Mouse (Mus musculus) kidney, adult 2 months (tissue): Measurements from ENCODE around the gene Piezo1. TPM values are rescaled to one million over a fixed set of nuclear protein-coding genes. Genes with fewer than 3 reads are reported as not detected.

ENCODE experiments used
- DNase-seq: peaks from one replicate; pipeline ENCODE4 v3.0.0; 2021
- H3K27ac ChIP-seq: fragments of 200-500 bp; 2 replicates; pipeline ENCODE4 v1.5.1; 2012; ENCODE audit warnings: low read depth, low read length, control low read depth, inconsistent platforms; ENCODE audit not compliant: insufficient read depth
- H3K27me3 ChIP-seq: fragments of 200-500 bp; replicated peaks from 2 replicates; pipeline ENCODE4 v1.6.1; 2012; ENCODE audit warnings: mild to moderate bottlenecking, moderate library complexity, low read length, inconsistent platforms; ENCODE audit not compliant: control insufficient read depth, insufficient read depth
- H3K36me3 ChIP-seq: fragments of 200-500 bp; 2 replicates; pipeline ENCODE4 v1.6.1; 2012; ENCODE audit warnings: mild to moderate bottlenecking, moderate library complexity, low read length, inconsistent platforms; ENCODE audit not compliant: control insufficient read depth, insufficient read depth
- H3K4me1 ChIP-seq: fragments of 200-500 bp; 2 replicates; pipeline ENCODE4 v1.6.1; 2011; ENCODE audit warnings: low read length; ENCODE audit not compliant: control insufficient read depth, insufficient read depth
- H3K4me3 ChIP-seq: fragments of 200-500 bp; 2 replicates; pipeline ENCODE4 v1.5.1; 2011; ENCODE audit warnings: mild to moderate bottlenecking, low read depth, low read length, control low read depth; ENCODE audit not compliant: insufficient read depth
- CTCF ChIP-seq: fragments of 200-500 bp; conservative IDR thresholded peaks from 2 replicates; pipeline ENCODE4 v1.5.1; 2011; ENCODE audit warnings: low read depth, mild to moderate bottlenecking, control low read depth, low read length, moderate library complexity, mixed read lengths; ENCODE audit not compliant: insufficient read depth, insufficient read length
- POLR2A ChIP-seq: fragments of 200-500 bp; IDR thresholded peaks from one replicate; pipeline ENCODE4 v1.6.1; 2011; ENCODE audit warnings: low read depth, low read length, control low read depth
- WGBS: fragments of 180-500 bp; shearing (Covaris S2); methylation state at CpG from one replicate; pipeline ENCODE4 v1.1.7; 2018; 5-methylcytosine and 5-hydroxymethylcytosine counted together
- polyA plus RNA-seq: library from polyadenylated mRNA; depleted of rRNA; stranded (reverse); fragments of >200 nt; gene quantifications from 2 replicates; pipeline ENCODE4 v1.2.3, GENCODE M21; 2012

Piezo1 gene
- polyA plus RNA-seq, 1 experiment: 102 TPM

DNA sequence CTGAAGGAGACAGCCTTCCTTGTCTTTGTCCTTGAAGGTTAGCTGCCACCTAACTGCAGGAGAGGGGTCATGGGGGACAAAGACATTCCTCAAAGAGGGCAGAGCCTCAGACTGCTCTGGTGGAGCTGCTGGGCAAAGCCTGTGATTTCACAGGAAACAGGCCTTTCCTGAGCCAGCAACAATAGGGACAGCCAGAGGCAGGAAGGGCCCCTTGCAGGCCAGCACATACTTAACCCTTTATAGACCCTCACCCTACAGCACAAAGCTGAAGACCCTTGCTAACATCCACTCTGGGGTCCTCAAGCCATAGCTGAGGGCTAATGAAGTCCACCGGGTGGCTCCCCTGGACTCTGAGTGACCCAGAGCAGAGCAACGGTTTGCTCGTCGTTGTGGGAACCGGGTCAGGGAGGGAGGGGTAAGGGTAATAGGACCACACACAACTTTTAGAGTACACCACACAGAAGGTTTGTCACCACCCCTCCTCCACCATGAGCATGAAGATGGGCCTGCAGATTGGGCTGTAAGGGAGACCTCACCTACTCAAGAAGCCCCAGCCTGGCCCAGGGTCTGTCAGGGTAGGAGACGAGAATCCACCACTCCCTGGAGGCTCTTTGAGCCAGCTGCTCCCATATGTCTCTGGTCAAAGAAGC is 33.5 kb downstream of the Piezo1 start:
- H3K4me1 ChIP-seq: peaks cover 25% of the 10 kb centered on the region
- H3K36me3 ChIP-seq: no peaks in the 10 kb centered on the region
- 25% methylated on average over 6 of the region's 6 CpGs for WGBS
- H3K27me3 ChIP-seq: no peaks in the 10 kb centered on the region
- DNase-seq: peak; percentile 80
- no peak overlapping the region for H3K4me3 ChIP-seq
- no peak for TF ChIP-seq POLR2A
- no peak for TF ChIP-seq CTCF
- H3K27ac ChIP-seq: peak overlapping the region; percentile 75

DNA sequence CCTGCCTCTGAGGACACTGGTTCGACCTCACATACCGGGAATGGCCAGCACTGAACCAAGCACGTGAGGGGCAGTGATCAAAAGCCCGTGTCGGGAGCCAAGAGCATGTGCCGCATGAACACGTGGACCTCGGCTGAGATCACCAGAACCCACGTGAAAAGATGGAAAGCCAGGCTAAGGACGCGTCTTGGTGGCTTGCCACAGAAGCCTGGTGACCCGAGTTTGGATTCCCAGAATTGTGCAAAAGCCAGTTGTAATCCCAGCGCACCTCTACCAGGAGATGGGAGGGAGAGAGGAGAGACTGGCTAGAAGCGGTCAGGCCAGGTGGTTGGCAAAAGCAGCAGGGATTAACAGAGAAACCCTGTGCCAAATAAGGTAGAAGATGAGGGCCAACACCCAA is 35.4 kb downstream of the Piezo1 start:
- 58% methylated on average over 14 of the region's 14 CpGs for WGBS
- Histone ChIP-seq H3K36me3 (no peaks in the 10 kb centered on the region), H3K27ac (peak overlapping the region; percentile 12; the same call in 1 of the 2 replicates), H3K4me1 (peaks cover 24% of the 10 kb centered on the region), H3K27me3 (no peaks in the 10 kb centered on the region), H3K4me3 (no peak overlapping the region)
- TF ChIP-seq CTCF: no peak
- TF ChIP-seq POLR2A: no peak
- DNase-seq: peak; percentile 77

DNA sequence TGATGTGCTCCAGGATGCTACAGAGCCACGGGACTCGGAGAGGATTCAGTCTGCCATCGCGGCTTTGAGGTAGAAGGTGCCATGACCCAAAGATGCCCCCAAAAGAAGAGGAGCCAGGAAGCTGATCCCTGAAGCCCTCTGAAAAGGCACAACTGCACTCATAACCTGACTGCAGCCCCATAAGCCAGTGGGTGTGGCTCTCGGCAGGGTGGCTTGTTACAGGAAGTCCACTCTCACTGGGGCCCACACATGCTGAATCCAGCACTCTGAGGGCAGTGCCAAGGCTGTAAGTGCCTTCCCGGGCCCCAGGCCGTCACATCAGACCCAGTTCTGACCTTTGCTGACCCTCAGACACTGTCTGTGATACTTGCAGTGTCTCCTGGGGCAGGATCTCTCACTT is 38.7 kb downstream of the Piezo1 start:
- Histone ChIP-seq H3K4me3 (no peak overlapping the region), H3K27me3 (no peaks in the 10 kb centered on the region), H3K27ac (no peak overlapping the region), H3K4me1 (peaks cover 13% of the 10 kb centered on the region), H3K36me3 (no peaks in the 10 kb centered on the region)
- WGBS: 55% methylated on average over 7 of the region's 7 CpGs
- TF ChIP-seq CTCF (no peak), POLR2A (no peak)
- DNase-seq: no peak

DNA sequence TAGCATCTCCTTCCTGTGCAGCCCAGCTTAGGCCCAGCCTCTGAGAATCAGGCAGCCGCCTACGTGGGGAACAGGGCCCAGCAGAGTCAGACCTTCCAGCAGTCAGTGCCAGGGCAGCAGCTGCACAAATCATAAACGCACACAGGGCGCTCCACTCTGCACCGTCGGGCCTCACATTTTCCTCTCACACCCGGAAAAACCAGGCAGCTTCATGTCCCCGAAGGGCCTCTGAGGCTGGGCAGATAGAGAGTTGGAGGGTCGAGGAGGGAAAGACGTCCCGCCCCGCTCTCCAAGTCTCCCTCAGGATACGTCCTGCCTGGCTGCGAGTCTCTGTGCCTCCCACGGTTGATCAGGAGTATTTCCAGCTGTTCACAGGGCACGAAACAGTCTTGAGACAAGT is 39.6 kb downstream of the Piezo1 start:
- 61% methylated on average over 16 of the region's 16 CpGs for WGBS
- no peak for DNase-seq
- Histone ChIP-seq H3K27ac (no peak overlapping the region), H3K36me3 (no peaks in the 10 kb centered on the region), H3K4me3 (no peak overlapping the region), H3K4me1 (peaks cover 13% of the 10 kb centered on the region), H3K27me3 (no peaks in the 10 kb centered on the region)
- TF ChIP-seq POLR2A (no peak), CTCF (no peak)

DNA sequence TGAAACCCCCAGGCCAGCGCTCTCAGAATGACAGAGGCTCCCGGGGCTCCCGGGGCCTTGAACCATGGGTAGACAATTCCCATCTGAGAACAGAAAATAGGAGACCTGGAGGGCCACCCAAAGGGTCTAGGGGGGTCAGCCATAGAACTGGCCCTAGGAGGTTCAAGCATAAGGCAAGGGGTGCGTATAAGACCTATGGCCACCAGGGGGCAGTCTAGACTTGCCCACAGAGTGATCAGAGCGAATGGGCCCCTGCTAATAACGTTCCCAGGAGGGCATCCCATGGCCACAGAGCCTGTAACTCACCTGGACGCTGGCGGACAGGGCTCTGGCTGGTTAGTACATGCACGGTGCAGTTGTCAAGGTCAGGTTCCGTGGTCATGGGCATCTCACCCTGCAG is 50.3 kb downstream of the Piezo1 start:
- Histone ChIP-seq H3K27ac (no peak overlapping the region), H3K36me3 (no peaks in the 10 kb centered on the region), H3K27me3 (no peaks in the 10 kb centered on the region), H3K4me3 (no peak overlapping the region), H3K4me1 (no peaks in the 10 kb centered on the region)
- DNase-seq: peak; percentile 84
- 24% methylated on average over 10 of the region's 10 CpGs for WGBS
- peak; percentile 90 for TF ChIP-seq CTCF
- TF ChIP-seq POLR2A: no peak

DNA sequence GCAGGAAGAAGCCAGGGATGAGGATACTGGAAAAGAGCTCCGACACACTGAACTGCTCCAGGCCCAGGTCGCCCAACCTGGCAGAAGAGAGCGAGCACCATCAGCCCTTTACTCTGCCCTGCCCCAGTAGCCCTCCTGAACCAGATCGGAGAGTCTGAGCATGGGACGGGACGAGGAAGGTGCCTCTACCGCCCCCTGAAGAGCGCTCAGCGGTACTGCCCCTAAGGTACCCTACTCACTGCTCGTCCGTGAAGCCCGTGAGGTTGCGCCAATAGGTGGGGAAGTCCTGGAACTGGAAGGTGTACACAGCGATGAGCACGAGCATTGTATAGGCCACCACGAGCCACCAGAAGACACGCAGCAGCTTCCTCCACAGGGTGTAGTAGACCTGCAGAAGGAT is 53.2 kb downstream of the Piezo1 start:
- DNase-seq: no peak

DNA sequence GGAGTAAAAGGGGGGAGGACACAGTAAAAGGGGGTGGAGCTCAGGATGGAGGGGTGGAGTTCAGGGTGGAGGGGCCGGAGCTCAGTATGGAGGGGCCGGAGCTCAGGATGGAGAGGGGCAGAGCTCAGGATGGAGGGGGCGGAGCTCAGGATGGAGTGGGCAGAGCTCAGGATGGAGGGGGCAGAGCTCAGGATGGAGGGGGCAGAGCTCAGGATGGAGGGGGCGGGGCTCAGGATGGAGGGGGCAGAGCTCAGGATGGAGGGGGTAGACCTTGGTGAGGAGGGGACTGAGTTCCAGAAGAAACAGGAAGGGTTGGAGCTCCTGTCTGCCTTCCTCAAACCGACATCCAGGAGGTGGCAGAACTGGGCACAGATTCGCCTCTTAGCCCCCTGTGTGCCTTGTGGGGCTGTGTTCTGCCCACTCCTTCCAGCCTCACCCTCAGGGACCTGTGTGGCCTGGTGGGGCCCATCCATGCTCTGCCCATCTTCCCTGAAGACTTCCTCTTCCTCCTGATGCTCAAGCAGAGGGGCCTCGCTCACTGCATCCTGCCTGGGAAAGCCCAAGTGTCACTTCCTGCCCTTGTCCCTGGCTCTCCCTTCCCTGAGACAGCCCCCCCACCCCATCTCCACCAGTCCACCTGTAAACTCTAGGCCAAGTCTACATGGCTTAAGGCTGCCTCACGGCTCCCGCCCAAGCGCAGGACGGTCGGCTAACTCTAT is 54.0 kb downstream of the Piezo1 start:
- Histone ChIP-seq H3K27ac (peak overlapping the region; percentile 32; the same call in 1 of the 2 replicates), H3K27me3 (no peaks in the 10 kb centered on the region), H3K36me3 (no peaks in the 10 kb centered on the region), H3K4me3 (no peak overlapping the region), H3K4me1 (no peaks in the 10 kb centered on the region)
- peak; percentile 32 for DNase-seq
- 79% methylated on average over 12 of the region's 12 CpGs for WGBS
- TF ChIP-seq CTCF (0 out of 2 replicates have a peak, but pooled peaks have one; percentile 4), POLR2A (no peak)

More for the DNA sequence above, 53.2 kb downstream of the Piezo1 start:
- no peaks in the 10 kb centered on the region for H3K36me3 ChIP-seq
- TF ChIP-seq POLR2A: no peak
- TF ChIP-seq CTCF: peak; percentile 44
- H3K4me1 ChIP-seq: no peaks in the 10 kb centered on the region
- no peak overlapping the region; the same call in 1 of the 2 replicates for H3K27ac ChIP-seq
- no peaks in the 10 kb centered on the region for H3K27me3 ChIP-seq
- H3K4me3 ChIP-seq: no peak overlapping the region
- WGBS: 74% methylated on average over 17 of the region's 17 CpGs
